Mouse (Mus musculus): ENCODE measurements at regions not wholly inside any gene's neighbourhood (a gene's known extent, or its start where the extent isn't known, plus 50 kb on each side); places are given as distances from the start of the nearest gene placed in this dataset.

- H3K36me3 ChIP-seq (ENCODE audit: control insufficient read depth, insufficient read depth, low read length): no peaks in the 10 kb centered on the region
- no peaks in the 10 kb centered on the region for H3K4me1 ChIP-seq (replicated peaks; ENCODE audit: control insufficient read depth, insufficient read depth, low read length)
- H3K27ac ChIP-seq (ENCODE audit: low read depth): no peak overlapping the region
- ATAC-seq (replicated peaks; ENCODE audit: low FRiP score, low TSS enrichment, low read depth): no peak
- H3K4me2 ChIP-seq (ENCODE audit: low read length): no peak overlapping the region
- H3K9ac ChIP-seq (ENCODE audit: low read length): no peak overlapping the region
- no peak overlapping the region for H3K4me3 ChIP-seq (ENCODE audit: low read depth, low read length)
- no peaks in the 10 kb centered on the region for H3K9me3 ChIP-seq (ENCODE audit: control insufficient read depth, low read length)
- no peaks in the 10 kb centered on the region for H3K27me3 ChIP-seq (replicated peaks; ENCODE audit: control insufficient read depth, insufficient read depth, low read length)
- peak; percentile 10 for DNase-seq (ENCODE audit: low spot score)
- 69% methylated on average over 2 of the region's 2 CpGs for WGBS
Observed at GRCm38 (mm10) chr11:64208306-64208705, 129.0 kb upstream of the Cox10 start.

GRCm38 (mm10) chr11:64207358-64207864 is 128.1 kb upstream of the Cox10 start:
- no peak overlapping the region for H3K27ac ChIP-seq (ENCODE audit: low read depth)
- no peaks in the 10 kb centered on the region for H3K27me3 ChIP-seq (replicated peaks; ENCODE audit: control insufficient read depth, insufficient read depth, low read length)
- ATAC-seq (replicated peaks; ENCODE audit: low FRiP score, low TSS enrichment, low read depth) (no peak), DNase-seq (ENCODE audit: low spot score) (peak; percentile 13)
- no peaks in the 10 kb centered on the region for H3K4me1 ChIP-seq (replicated peaks; ENCODE audit: control insufficient read depth, insufficient read depth, low read length)
- 72% methylated on average over 4 of the region's 4 CpGs for WGBS
- no peaks in the 10 kb centered on the region for H3K9me3 ChIP-seq (ENCODE audit: control insufficient read depth, low read length)
- no peak overlapping the region for H3K4me3 ChIP-seq (ENCODE audit: low read depth, low read length)
- H3K36me3 ChIP-seq (ENCODE audit: control insufficient read depth, insufficient read depth, low read length): no peaks in the 10 kb centered on the region
- no peak overlapping the region for H3K4me2 ChIP-seq (ENCODE audit: low read length)
- no peak overlapping the region for H3K9ac ChIP-seq (ENCODE audit: low read length)

- ATAC-seq (replicated peaks; ENCODE audit: low FRiP score, low TSS enrichment, low read depth) (no peak), DNase-seq (ENCODE audit: low spot score) (peak; percentile 15)
- no peaks in the 10 kb centered on the region for H3K9me3 ChIP-seq (ENCODE audit: control insufficient read depth, low read length)
- no peak overlapping the region for H3K27ac ChIP-seq (ENCODE audit: low read depth)
- no peak overlapping the region for H3K4me2 ChIP-seq (ENCODE audit: low read length)
- WGBS: 75% methylated on average over 2 of the region's 2 CpGs
- no peak overlapping the region for H3K4me3 ChIP-seq (ENCODE audit: low read depth, low read length)
- H3K4me1 ChIP-seq (replicated peaks; ENCODE audit: control insufficient read depth, insufficient read depth, low read length): no peaks in the 10 kb centered on the region
- H3K9ac ChIP-seq (ENCODE audit: low read length): no peak overlapping the region
- no peaks in the 10 kb centered on the region for H3K36me3 ChIP-seq (ENCODE audit: control insufficient read depth, insufficient read depth, low read length)
- no peaks in the 10 kb centered on the region for H3K27me3 ChIP-seq (replicated peaks; ENCODE audit: control insufficient read depth, insufficient read depth, low read length)
Observed at GRCm38 (mm10) chr11:64206155-64206554, 126.9 kb upstream of the Cox10 start.

- Histone ChIP-seq H3K27me3 (replicated peaks; ENCODE audit: control insufficient read depth, insufficient read depth, low read length) (no peaks in the 10 kb centered on the region), H3K9ac (ENCODE audit: low read length) (no peak overlapping the region), H3K36me3 (ENCODE audit: control insufficient read depth, insufficient read depth, low read length) (no peaks in the 10 kb centered on the region), H3K4me3 (ENCODE audit: low read depth, low read length) (no peak overlapping the region), H3K4me2 (ENCODE audit: low read length) (no peak overlapping the region), H3K27ac (ENCODE audit: low read depth) (no peak overlapping the region), H3K9me3 (ENCODE audit: control insufficient read depth, low read length) (no peaks in the 10 kb centered on the region), H3K4me1 (replicated peaks; ENCODE audit: control insufficient read depth, insufficient read depth, low read length) (no peaks in the 10 kb centered on the region)
- DNase-seq (ENCODE audit: low spot score): peak; percentile 16
- 79% methylated on average over 4 of the region's 4 CpGs for WGBS
- ATAC-seq (replicated peaks; ENCODE audit: low FRiP score, low TSS enrichment, low read depth): no peak
Observed at GRCm38 (mm10) chr11:64205069-64205468, 125.8 kb upstream of the Cox10 start.

- Histone ChIP-seq H3K9ac (ENCODE audit: low read length) (no peak overlapping the region), H3K4me2 (ENCODE audit: low read length) (no peak overlapping the region), H3K4me1 (replicated peaks; ENCODE audit: control insufficient read depth, insufficient read depth, low read length) (no peaks in the 10 kb centered on the region), H3K27ac (ENCODE audit: low read depth) (no peak overlapping the region), H3K36me3 (ENCODE audit: control insufficient read depth, insufficient read depth, low read length) (no peaks in the 10 kb centered on the region), H3K9me3 (ENCODE audit: control insufficient read depth, low read length) (no peaks in the 10 kb centered on the region), H3K4me3 (ENCODE audit: low read depth, low read length) (no peak overlapping the region), H3K27me3 (replicated peaks; ENCODE audit: control insufficient read depth, insufficient read depth, low read length) (no peaks in the 10 kb centered on the region)
- DNase-seq (ENCODE audit: low spot score): peak; percentile 27
- no peak for ATAC-seq (replicated peaks; ENCODE audit: low FRiP score, low TSS enrichment, low read depth)
- WGBS: 59% methylated on average over 7 of the region's 7 CpGs
Observed at GRCm38 (mm10) chr11:64204305-64204704, 125.0 kb upstream of the Cox10 start.

GRCm38 (mm10) chr11:64200874-64201273 is 121.6 kb upstream of the Cox10 start:
- no peaks in the 10 kb centered on the region for H3K36me3 ChIP-seq (ENCODE audit: control insufficient read depth, insufficient read depth, low read length)
- H3K9me3 ChIP-seq (ENCODE audit: control insufficient read depth, low read length): no peaks in the 10 kb centered on the region
- no peak overlapping the region for H3K4me3 ChIP-seq (ENCODE audit: low read depth, low read length)
- no peak overlapping the region for H3K27ac ChIP-seq (ENCODE audit: low read depth)
- ATAC-seq (replicated peaks; ENCODE audit: low FRiP score, low TSS enrichment, low read depth) (no peak), DNase-seq (ENCODE audit: low spot score) (no peak)
- no peak overlapping the region for H3K4me2 ChIP-seq (ENCODE audit: low read length)
- no peak overlapping the region for H3K9ac ChIP-seq (ENCODE audit: low read length)
- 90% methylated on average over 6 of the region's 6 CpGs for WGBS
- H3K4me1 ChIP-seq (replicated peaks; ENCODE audit: control insufficient read depth, insufficient read depth, low read length): no peaks in the 10 kb centered on the region
- no peaks in the 10 kb centered on the region for H3K27me3 ChIP-seq (replicated peaks; ENCODE audit: control insufficient read depth, insufficient read depth, low read length)

- H3K4me1 ChIP-seq (replicated peaks; ENCODE audit: control insufficient read depth, insufficient read depth, low read length): no peaks in the 10 kb centered on the region
- no peak for DNase-seq (ENCODE audit: low spot score)
- H3K4me2 ChIP-seq (ENCODE audit: low read length): no peak overlapping the region
- H3K4me3 ChIP-seq (ENCODE audit: low read depth, low read length): no peak overlapping the region
- ATAC-seq (replicated peaks; ENCODE audit: low FRiP score, low TSS enrichment, low read depth): no peak
- WGBS: 80% methylated on average over 3 of the region's 3 CpGs
- H3K27ac ChIP-seq (ENCODE audit: low read depth): no peak overlapping the region
- no peak overlapping the region for H3K9ac ChIP-seq (ENCODE audit: low read length)
- no peaks in the 10 kb centered on the region for H3K27me3 ChIP-seq (replicated peaks; ENCODE audit: control insufficient read depth, insufficient read depth, low read length)
- no peaks in the 10 kb centered on the region for H3K36me3 ChIP-seq (ENCODE audit: control insufficient read depth, insufficient read depth, low read length)
- no peaks in the 10 kb centered on the region for H3K9me3 ChIP-seq (ENCODE audit: control insufficient read depth, low read length)
Observed at GRCm38 (mm10) chr11:64195272-64195671, 116.0 kb upstream of the Cox10 start.

- 39% methylated on average over 2 of the region's 2 CpGs for WGBS
- DNase-seq (ENCODE audit: low spot score) (no peak), ATAC-seq (replicated peaks; ENCODE audit: low FRiP score, low TSS enrichment, low read depth) (no peak)
- no peak overlapping the region for H3K4me2 ChIP-seq (ENCODE audit: low read length)
- H3K27me3 ChIP-seq (replicated peaks; ENCODE audit: control insufficient read depth, insufficient read depth, low read length): no peaks in the 10 kb centered on the region
- no peaks in the 10 kb centered on the region for H3K36me3 ChIP-seq (ENCODE audit: control insufficient read depth, insufficient read depth, low read length)
- H3K9ac ChIP-seq (ENCODE audit: low read length): no peak overlapping the region
- no peaks in the 10 kb centered on the region for H3K9me3 ChIP-seq (ENCODE audit: control insufficient read depth, low read length)
- H3K27ac ChIP-seq (ENCODE audit: low read depth): no peak overlapping the region
- peaks cover 3% of the 10 kb centered on the region; the same call in 1 of the 2 replicates for H3K4me1 ChIP-seq (replicated peaks; ENCODE audit: control insufficient read depth, insufficient read depth, low read length)
- H3K4me3 ChIP-seq (ENCODE audit: low read depth, low read length): no peak overlapping the region
Observed at GRCm38 (mm10) chr11:64188701-64189100, 109.4 kb upstream of the Cox10 start.

Data from intestine, embryonic 14.5 days (tissue).